ENCODE assay signal across 28 mouse cellular contexts in the genomic region with DNA sequence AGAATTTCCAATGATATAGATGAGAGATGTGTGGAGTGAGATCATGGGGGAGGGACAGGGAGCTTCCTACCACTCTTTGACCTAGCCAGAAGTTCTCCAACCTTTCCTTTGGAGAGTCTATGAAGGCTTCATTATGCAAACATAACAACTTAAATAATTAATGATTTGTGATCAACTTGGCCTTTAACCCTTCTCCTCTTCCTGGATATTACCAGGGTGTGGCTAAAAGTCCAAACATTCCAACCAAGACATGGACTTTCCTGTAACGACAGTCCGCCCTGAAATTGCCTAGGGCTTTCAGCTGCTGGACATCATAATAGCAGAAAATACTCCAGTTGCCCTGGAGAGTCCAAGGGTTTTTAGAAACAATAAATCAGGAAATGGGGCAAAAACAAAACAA.
"Had no signal": no experiment of that assay in that cellular context is flagged by ENCODE, and none has a peak within 500 bp of the region (broad histone marks: within the 10 kb centered on the region; RNA-seq: fewer than 3 reads in every experiment).

No protein-coding gene starts in this region.

- DNase-seq: cerebellum, adult 18-20 months; cerebellum, adult 2 months; cerebellum, adult 8-10 months; cerebellum, adult 9-10 months; cerebellum, adult 9-11 months; cerebellum, postnatal 10 days; cerebellum, postnatal 14 days; cerebellum, postnatal 25 days; cerebellum, postnatal 36 days; embryo, embryonic 11 days; forebrain, postnatal 0 days; gastrocnemius, adult 2 months; gastrocnemius, postnatal 10 days; gastrocnemius, postnatal 14 days; gastrocnemius, postnatal 25 days; gastrocnemius, postnatal 36 days; heart, adult 11 months had no signal

- H3K27me3 ChIP-seq: embryonic facial prominence, embryonic 12.5 days; embryonic facial prominence, embryonic 13.5 days; embryonic facial prominence, embryonic 15.5 days; forebrain, embryonic 12.5 days; forebrain, embryonic 13.5 days; forebrain, embryonic 15.5 days had no signal

- H3K9ac ChIP-seq: embryonic facial prominence, embryonic 12.5 days; embryonic facial prominence, embryonic 13.5 days; embryonic facial prominence, embryonic 15.5 days; forebrain, embryonic 12.5 days; forebrain, embryonic 13.5 days; forebrain, embryonic 15.5 days; forebrain, postnatal 0 days had no signal

- H3K4me3 ChIP-seq: embryonic facial prominence, embryonic 10.5 days; embryonic facial prominence, embryonic 12.5 days; embryonic facial prominence, embryonic 13.5 days; embryonic facial prominence, embryonic 15.5 days; erythroblast, embryonic 14.5 days; forebrain, embryonic 10.5 days; forebrain, embryonic 12.5 days; forebrain, embryonic 13.5 days; forebrain, embryonic 15.5 days; gastrocnemius, adult 2 months had no signal

- H3K4me1 ChIP-seq: embryonic facial prominence, embryonic 10.5 days; embryonic facial prominence, embryonic 12.5 days; embryonic facial prominence, embryonic 13.5 days; embryonic facial prominence, embryonic 15.5 days; forebrain, embryonic 10.5 days; forebrain, embryonic 12.5 days; forebrain, embryonic 13.5 days had no signal

- H3K36me3 ChIP-seq: embryonic facial prominence, embryonic 10.5 days; embryonic facial prominence, embryonic 12.5 days; embryonic facial prominence, embryonic 13.5 days; embryonic facial prominence, embryonic 15.5 days; forebrain, embryonic 10.5 days; forebrain, embryonic 12.5 days; forebrain, embryonic 15.5 days had no signal

- H3K4me2 ChIP-seq: embryonic facial prominence, embryonic 12.5 days; embryonic facial prominence, embryonic 13.5 days; embryonic facial prominence, embryonic 15.5 days; forebrain, embryonic 12.5 days; forebrain, embryonic 13.5 days; forebrain, embryonic 15.5 days had no signal

- H3K9me3 ChIP-seq: embryonic facial prominence, embryonic 12.5 days; embryonic facial prominence, embryonic 13.5 days; embryonic facial prominence, embryonic 15.5 days; forebrain, embryonic 12.5 days; forebrain, embryonic 15.5 days had no signal

- H3K27ac ChIP-seq: embryonic facial prominence, embryonic 10.5 days; embryonic facial prominence, embryonic 12.5 days; embryonic facial prominence, embryonic 13.5 days; embryonic facial prominence, embryonic 15.5 days; forebrain, embryonic 10.5 days; forebrain, embryonic 12.5 days; forebrain, embryonic 13.5 days; forebrain, embryonic 15.5 days; gastrocnemius, adult 2 months had no signal

- ATAC-seq: forebrain, embryonic 13.5 days; forebrain, embryonic 14.5 days; forebrain, embryonic 15.5 days; forebrain, embryonic 16.5 days; forebrain, postnatal 0 days had no signal
